Mouse (Mus musculus) urinary bladder, postnatal 4 days (tissue): ENCODE measurements around the gene Thtpa.

Experiments
- DNase-seq, 2 experiments: peaks; one replicate each; pipeline ENCODE4 v3.0.0; 2021 to 2022; ENCODE audit warnings: low spot score in 2 of 2

Gene Thtpa

DNA sequence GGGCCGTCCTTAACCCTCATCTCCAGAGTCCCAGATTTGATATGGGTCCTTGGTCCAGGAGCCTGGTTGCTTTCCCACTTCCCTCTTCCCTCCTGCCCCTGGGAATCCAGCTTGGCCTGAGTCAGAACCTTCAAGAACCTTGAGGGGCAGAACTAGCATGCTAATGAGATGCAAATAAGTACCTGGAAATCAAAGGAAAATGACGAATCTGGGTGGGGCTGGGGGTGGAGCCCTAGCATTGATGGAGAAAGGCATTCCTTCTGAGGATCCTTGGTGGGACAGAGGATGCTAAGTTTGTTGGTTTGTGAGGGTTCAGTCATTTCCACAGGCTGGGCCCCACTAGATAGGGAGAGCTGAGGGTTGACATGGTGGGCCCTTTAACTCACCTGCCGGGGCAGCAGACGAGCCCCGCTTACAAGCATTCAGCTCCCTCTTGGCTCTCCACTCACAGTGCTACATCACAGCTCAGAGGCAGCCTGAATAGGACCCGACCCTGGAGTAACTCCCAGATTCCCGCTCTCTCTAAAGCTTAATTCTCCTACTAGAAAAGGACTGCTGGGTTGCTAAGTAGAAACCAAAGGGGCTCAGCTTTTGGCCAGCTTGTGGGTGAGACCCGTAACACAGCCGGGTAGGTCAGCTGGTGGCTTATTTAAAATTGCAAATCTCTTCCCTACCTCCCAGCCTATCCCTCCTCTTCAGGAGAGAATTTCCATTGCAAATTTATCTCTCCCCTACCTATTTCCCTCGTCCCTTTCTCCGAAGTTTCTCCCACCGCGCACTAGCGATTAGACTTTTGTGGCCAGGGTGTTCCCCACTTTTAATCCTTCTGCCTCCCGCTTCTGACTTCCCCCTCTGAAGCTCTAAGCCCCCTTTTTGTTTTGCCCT, 16.9 kb upstream of the Thtpa start:
- no peak for DNase-seq

DNA sequence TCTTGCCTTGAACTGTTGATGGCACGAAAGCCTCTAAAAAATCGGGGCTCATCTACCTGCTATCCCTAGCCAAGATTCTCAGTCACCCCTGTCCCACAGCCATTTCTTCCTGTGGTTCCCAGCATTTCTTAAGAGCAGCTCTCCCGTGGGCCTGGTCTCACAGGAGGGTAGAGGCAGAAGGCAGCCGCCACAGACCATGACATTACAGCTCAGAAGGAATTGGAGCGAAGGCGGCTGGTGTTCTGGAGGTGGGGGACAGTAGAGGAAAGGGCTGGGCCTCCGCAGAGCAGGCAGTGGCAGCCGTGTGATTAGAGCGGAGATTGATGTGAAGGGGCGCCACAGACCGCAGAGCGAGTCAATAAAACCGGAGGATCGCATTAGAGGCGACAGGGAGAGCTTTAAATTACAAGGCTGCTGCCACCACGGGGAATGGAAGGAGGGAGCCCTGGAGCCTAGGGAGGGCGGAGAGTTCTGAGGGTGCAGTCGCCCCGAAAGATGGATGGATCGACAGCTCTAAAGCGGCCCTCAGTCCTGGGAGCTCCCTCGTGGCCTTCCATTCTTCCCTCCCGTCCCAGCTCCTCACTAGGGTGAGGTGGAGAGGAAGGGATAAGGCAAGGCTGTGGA, 16.1 kb upstream of the Thtpa start:
- peak in 1 of 2 experiments; percentile 54 for DNase-seq

DNA sequence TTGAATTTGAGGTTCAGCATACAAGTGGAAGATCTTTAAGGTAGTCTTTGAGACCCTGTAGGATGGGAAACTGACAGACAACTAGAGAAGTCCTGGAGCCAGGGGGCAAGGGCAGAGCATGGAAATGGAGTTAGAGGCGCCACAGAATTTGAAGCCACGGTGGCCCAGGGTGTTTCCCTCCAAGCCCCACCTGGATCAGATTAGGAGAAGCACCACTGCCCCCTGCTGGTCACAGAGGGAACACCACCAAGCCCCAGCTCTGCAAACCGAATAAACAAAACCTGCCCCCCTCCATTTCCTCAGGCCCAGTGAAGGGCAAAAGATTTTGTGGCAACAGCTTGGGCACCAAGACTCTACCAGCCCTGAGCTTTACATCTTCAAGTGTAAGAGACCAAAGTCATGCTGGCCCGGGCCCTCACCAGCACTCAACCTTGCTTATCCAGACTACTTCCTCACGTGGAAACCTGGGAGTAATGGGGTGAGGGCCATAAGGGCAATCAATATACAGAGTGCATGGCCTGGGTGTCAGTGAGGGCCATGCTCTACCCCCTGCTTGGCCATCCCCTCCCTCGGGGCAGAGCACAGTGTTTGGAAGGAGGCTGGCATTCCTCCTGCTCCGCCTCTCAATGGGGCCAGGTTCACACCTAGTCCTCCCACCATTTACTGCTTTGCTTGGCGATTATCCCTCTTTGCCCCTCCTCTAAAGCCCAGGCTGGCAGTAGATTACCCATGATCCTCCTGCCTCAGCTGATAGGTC, 15.2 kb upstream of the Thtpa start:
- DNase-seq, result peak in 1 of 2 experiments; percentile 79

DNA sequence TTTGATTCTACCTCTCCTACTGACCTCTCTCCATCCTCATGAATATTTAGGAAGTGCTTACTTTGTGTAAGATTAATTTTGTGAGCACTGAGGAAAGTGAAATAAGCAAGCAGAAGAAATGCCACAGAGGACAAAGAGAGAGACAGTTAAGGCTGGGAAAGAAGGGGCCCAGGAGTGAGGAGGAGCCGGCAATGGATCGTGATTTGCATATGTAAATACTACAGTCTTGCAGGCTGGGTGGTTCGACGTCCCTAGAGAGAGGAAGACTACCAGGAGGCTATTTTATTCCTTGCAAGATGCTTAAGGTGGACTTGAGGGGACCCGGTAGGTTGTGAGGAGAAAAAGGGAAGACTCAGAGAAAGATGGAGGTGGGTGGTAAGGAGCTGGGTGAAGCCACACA, 13.5 kb upstream of the Thtpa start:
- no peak for DNase-seq

DNA sequence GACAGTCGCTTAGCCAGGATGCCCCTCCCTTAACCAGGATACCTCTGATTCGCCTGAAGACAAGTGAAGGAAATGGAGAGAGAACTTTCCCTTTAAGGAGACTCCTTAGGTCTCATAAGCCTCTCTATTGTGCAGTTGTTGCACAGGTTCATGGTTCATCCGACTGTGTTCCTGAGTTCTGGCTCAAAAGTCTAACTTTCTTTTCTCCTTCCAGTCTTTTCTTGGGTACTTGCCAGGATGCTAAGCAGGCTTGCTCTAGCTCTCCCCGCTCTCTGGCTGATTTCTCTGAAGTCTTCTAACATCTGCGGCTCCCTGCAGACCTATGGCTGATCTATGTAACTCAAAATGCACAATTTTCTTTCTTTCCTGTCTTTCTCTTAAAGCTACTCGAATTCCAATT, 11.1 kb upstream of the Thtpa start:
- DNase-seq, result no peak

DNA sequence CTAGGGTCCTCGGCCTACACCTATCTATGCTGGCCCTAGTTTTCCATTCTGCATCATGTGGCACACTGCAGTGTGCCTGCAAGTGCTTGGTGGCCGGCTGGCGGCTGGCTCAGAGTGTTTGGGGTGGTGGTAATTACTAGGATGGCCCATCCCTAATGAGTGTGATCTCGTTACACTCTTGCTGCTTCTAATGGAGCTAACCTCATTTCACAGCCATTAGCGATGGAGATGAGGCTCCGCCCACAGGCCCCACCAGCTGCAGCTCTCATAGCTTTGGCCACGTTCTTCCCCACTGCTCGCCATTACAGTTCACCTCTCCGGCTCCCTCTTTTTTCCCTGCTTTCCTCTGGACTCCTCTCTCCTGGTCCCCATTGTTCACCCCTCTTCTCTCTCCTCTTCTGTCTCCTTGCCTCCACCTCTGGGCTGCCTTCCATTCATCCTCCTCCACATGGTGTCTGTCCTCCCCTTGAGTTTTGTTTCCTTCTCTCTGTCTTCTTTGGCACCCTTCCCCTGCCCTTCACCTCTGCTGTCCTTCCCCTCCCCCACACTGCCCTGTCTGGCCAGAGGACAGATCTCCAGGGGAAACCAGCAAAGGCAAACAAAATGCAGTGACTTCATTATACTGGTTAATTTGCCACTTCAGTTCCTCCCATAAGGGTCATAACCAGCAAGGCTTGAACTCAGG, 9.1 kb upstream of the Thtpa start:
- no peak for DNase-seq

DNA sequence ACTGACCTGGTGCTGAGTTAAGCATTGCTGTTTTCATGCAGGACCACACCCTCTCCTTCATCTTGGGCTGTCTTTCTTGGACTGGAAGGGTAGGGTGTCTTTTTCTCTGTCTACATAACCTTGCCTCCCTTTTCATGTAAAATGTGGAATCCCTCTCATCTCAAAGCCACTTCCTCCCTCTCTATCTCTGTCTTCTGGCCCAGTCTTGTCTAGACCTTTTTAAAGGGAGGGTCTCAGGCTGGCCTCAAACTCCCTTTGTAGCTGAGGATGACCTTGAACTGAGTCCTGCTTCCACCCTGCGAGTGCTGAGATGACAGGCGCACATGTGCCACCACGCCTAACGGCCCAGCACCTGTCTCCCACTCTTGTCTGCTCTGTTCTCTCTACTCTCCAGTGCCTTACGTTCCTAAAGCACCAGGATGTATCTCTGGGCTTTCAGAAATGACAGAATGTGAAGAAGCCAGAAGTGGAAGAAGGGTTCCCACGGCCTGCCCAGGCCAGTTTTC, 8.5 kb upstream of the Thtpa start:
- no peak for DNase-seq

DNA sequence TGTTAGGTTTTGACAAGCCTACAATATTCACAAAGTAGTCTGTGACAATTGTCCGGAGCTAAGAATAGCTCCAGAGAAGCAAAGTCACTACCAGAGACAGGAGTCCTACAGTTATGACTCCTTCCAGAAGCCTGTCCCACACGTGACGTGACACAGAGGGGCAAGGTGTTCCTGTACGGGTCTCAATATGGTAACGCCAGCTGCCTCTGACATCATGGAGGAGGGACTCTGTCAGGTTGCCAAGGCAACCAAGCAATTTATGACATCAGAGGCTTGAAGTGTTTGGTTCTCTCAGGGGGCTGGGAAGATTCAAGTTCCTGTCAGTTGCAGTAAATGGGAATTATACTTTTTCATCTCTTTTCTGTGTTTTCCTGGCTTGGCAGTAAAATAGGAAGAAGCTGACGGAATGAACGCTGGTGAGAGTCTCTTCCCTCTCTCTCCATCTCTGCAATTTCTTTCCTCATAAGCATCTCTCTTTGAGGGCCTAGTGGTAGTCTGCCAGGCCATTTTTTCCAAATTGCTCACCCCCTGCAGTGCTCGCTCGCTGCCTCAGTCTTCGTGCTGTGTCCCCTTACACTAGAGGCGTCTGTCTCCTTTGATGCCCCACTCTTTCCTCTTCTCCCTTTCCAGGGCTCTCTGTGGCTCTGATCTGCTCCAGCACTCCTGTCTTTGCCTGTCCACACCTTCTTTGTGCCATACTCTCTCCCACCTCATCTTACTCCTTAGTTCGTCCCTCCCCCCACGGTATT, 5.2 kb upstream of the Thtpa start:
- DNase-seq, result no peak

DNA sequence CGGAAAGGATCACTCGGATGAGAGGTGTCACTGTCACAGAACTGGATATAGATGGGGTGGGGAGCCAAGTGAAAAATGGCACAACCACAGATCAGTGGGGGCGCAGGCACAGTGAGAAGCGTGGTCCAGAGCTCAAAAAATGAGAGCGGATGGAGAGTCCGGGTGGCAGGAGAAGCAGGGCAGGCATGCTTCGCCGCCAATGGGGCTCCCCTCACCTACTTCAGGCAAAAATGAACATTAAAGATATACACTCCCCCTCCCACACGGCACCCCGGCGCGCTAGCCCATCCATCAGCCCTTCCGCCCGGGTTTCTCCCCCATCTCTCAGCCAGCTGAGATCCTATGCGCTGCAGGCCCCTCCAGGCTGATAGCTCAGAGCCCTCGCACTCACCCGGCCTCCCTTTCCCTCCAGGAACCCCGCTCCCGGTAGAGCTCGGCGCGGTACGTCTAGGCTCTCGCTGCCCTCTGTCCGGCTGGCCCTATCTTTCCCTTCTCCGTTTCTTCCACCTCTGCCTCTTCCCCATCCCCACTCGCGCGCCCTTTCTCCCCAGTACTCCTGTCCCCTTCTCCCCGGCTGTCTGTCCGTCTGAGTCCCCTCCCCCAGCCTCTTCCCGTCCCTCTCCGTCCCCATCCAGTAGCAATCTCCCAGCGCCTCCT, 3.2 kb upstream of the Thtpa start:
- DNase-seq, result no peak

DNA sequence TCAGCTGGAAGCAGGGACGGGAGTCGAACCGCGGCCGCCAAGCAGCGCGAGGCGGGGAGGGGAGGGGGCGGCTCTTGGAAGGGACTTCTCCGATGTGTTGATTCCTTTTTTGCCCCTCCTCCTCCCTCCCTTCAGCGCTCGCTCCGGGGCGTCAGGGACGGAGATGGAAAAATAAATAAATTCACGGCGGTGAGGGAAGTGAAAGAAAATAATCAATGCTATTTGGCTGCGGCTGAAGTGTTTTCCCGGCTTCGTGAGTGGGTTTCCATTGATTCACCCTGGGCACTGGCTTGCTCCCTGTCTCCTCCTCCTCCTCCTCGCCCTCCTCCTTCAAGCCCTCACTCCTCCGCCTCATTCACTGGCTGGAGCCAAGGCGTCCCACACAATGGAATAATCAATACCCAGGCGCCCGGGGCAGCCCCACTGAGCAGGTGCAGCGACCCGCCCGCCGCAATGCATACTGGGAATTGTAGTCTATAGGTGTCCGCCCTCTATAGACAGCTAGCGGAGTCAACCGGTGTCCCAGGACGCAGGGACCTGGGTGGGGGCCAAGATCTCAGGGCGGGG, 2.5 kb upstream of the Thtpa start, which contains the start of gene Zfhx2:
Gene Zfhx2, minus strand, starts transcription at position 314 of the 567 bp plus-strand sequence.
- DNase-seq, result peak; percentile 77 to 83

DNA sequence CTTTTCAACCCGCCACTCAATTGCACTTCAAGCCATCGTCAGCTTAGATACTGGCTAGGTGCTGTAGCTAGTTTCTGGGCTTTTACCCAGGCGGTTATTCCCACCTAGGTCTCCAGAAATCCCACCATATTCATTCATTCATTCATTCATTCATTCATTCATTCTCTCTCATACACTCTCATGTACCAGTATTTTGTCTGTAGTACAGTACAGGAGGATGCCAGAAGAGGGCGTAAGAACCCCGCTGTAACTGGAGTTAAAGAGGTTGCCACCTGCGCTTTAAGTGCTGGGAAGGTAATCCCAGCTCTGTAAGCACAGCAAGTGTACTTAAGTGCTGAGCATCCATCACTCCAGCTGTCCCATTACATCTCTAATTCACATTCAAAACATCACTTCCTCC, 657 bp upstream of the Thtpa start:
- no peak for DNase-seq

DNA sequence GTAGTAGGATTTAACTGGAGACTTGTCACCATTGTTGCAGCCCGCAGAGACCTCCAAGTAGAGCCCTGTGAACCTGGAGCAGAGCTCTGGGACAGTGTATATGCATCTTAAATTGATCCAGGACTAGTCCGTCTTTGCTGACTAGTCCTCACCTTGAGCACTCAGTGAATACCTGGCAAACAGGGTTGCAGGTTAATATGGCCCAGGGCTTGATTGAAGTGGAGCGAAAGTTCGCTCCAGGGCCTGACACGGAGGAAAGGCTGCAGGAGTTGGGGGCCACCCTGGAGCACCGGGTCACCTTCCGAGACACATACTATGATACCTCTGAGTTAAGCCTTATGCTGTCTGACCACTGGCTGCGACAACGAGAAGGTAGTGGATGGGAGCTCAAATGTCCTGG, 679 bp downstream of the Thtpa start:
- peak in 1 of 2 experiments; percentile 56 for DNase-seq

DNA sequence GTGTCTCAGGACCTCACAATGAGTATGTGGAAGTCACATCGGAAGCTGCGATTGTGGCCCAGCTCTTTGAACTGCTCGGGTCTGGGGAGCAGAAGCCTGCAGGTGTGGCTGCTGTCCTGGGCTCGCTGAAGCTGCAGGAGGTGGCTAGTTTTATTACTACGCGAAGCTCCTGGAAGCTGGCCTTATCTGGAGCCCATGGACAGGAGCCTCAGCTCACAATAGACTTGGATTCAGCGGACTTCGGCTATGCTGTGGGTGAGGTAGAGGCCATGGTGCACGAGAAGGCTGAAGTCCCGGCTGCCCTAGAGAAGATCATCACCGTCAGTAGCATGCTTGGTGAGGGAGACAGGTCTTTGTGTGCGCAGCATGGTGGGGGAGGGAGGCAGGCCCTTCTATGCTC, 1.1 kb downstream of the Thtpa start:
- DNase-seq, result no peak

DNA sequence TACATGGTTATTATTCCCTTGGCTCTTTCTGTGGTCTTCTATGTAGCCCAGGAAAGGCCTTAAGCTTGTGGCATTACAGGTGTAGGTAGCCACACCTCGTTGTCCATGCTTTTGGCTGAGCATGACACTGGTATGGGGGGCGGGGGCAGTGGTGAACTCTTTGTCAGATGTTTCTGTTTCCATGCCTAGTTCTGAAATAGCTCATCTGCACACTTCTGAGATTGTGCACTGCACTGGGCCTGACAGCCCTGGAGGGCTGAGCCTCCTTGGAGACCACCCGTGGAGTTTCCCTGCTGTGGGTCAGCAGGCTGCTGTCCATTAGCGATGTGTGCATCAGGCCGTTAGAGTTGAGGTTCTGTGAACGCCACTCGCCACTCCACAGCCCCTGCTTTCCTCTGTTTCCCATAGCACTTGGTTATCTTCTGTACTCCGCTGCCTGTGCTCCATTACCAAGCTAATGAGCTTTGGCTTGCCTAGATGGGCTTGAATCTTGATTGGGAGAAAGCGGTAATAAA, 2.0 kb downstream of the Thtpa start:
- DNase-seq, result no peak

DNA sequence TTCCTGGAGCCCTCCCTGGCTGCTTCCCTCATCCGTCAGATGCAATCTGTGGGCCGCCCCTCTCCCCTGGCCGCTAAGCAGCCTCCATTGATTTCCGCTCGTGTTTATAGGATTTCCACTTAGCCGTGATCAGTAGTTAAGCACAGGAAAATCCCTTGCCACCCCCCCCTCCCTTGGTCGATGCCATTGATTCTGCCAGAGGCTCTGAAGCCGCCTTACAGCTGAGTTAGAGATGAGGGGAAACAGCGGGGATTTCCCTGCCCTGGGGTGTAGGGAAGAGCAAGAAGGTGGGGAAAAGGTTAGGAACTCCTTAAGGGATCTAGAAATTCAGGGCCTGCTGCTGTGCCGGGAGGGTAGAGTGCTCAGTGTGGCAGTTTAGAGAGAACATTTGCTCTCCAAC, 3.1 kb downstream of the Thtpa start:
- DNase-seq, result no peak

DNA sequence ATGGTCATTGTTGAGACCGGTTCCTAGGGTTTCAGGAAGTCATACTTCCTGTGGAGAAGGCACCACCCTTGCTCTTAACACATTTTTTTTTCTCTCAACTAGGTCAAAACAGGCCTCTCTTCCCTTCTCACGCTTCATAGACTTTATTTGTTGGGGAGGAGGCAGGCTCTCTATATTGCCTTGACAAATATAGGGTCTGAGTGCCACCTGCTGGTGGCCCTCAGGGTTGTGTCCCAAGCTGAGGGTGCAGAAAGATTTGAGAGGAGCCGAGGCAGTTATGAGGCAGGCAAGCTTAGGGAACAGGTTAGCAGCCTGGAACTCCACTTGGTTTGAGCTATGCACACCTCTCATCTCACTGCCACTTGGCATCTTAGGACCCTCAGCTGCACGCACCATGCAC, 3.5 kb downstream of the Thtpa start:
- DNase-seq, result no peak

DNA sequence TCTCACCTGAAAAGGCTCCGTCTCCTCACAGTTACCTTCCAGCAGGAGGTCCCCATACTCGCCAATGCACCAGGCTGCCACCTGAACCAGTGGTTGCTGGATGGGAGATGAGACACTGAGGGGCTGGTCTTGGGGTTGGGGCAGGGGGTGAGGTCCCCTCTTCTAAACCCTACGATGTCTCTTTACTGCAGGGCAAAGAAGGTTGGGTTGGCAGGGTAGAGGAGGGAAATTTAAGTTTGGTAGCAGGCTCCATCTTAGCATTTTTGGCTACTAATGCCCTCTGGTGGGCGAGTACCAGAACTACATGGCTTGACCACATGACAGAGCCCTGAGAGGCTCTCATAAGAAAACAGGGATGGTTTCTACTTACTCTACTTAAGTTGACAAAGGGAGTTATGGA, 7.0 kb downstream of the Thtpa start:
- no peak for DNase-seq

DNA sequence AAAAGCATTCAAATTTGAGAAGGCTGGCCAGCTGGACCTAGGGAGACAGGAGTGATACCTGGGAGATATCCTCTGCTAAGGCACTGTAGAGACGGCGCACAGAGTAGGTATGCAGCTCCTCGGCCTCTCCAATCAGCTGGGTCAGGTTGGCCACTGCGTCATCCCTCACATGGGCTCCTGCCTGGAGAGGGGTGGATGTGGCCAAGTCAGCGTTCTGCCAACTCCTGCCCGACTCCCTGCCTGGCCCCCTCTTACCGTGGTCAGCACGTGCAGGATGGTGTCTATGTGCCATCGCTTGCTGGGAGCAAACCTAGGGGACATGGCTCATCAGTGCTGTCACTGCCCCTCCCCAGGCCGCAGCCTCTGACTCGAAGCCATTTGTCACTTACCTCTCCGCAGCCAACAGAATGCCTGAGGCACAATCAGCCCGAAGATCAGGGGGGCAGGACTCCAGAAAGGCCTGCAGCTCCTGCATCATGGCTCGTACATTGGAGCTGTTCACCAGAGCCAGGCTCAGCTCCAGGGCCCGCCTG, 7.7 kb downstream of the Thtpa start:
- no peak for DNase-seq

DNA sequence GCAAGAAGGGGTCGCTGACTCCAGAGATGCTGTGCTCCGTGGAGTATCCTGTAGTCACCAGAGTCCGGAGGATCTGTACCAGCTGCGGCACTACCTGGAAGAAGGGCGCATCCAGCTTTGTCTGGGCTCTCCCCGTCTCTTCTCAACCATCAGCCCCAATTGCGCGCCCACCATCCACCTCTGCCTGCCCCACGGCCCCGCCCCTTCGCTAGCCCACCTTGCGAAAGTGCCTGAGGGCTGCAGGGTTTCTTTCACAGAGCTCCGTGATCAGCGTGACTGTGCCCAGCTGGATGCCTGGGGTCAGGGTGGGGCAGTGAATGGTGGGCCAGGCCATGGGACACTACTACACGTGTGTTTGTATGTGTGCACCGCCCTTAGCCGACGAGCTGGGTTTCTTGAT, 9.8 kb downstream of the Thtpa start:
- no peak for DNase-seq

DNA sequence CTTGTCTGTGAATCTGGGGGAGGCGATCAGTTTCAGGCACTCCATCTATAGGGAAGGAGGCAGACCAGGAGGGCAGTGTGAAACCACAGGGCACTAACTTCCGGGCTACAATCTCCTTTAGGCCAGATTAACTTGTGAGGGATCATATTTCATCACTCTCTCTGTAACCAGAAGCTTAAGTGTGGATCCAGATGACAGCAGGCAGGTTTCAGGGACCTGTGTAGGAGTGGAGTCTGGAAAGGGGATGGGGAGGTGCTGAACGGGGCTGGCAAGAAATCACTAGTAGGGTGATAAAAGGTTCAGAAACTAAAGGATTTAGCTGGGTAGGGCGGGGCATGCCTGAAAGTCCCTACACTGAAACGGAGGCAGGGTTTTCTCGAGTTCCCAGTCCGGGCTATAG, 10.8 kb downstream of the Thtpa start:
- no peak for DNase-seq
